Mouse (Mus musculus) heart, embryonic 13.5 days (tissue): Measurements from ENCODE around the gene Olfr518. TPM values are rescaled to one million over a fixed set of nuclear protein-coding genes. Genes with fewer than 3 reads are reported as not detected.

Source experiments
- polyA plus RNA-seq: library from polyadenylated mRNA; unstranded; fragments of >200 nt; fragmentation: Nextera tagmentation; extraction: Ambion mirVana; gene quantifications from 2 replicates; pipeline ENCODE4 v1.2.1, GENCODE M21; 2015

The Olfr518 gene
- polyA plus RNA-seq, 1 experiment from 2014 or later = not detected

Other genes with a start within 250 kb of the Olfr518 start
- not detected in 2 replicates for gene Olfr509, start 233.1 kb downstream of the Olfr518 start, polyA plus RNA-seq
- not detected in 2 replicates for gene Olfr510, start 218.6 kb downstream of the Olfr518 start, polyA plus RNA-seq
- not detected in 2 replicates for gene Olfr512, start 171.7 kb downstream of the Olfr518 start, polyA plus RNA-seq
- not detected in 2 replicates for gene Olfr513, start 134.0 kb downstream of the Olfr518 start, polyA plus RNA-seq
- gene Olfr514, start 59.0 kb downstream of the Olfr518 start, polyA plus RNA-seq = not detected in 2 replicates
- not detected in 2 replicates for gene Olfr516, start 34.5 kb downstream of the Olfr518 start, polyA plus RNA-seq
- not detected in 2 replicates for gene Olfr517, start 12.6 kb downstream of the Olfr518 start, polyA plus RNA-seq
- gene Olfr519, start 9.4 kb upstream of the Olfr518 start, polyA plus RNA-seq = not detected in 2 replicates
- 8.7 and 9.0 TPM in 2 replicates for gene Nlrp10, start 45.2 kb upstream of the Olfr518 start, polyA plus RNA-seq
- gene Eif3f, start 49.4 kb upstream of the Olfr518 start, polyA plus RNA-seq = 54.0 and 55.4 TPM in 2 replicates
- 0.62 and 0.78 TPM in 2 replicates for gene Tub, start 65.3 kb upstream of the Olfr518 start, polyA plus RNA-seq
- 0.75 and 0.82 TPM in 2 replicates for gene Ric3, start 198.3 kb upstream of the Olfr518 start, polyA plus RNA-seq